Mouse (Mus musculus) lung, postnatal 0 days (tissue): ENCODE measurements at regions not wholly inside any gene's neighbourhood (a gene's known extent, or its start where the extent isn't known, plus 50 kb on each side); places are given as distances from the start of the nearest gene placed in this dataset.

Experiments
- CTCF ChIP-seq: IDR thresholded peaks from 2 replicates; pipeline ENCODE4 v1.5.1; 2016; ENCODE audit warnings: antibody characterized with exemption, mild to moderate bottlenecking
- EP300 ChIP-seq: IDR thresholded peaks from 2 replicates; pipeline ENCODE4 v1.6.1; 2016; ENCODE audit warnings: antibody characterized with exemption, mild to moderate bottlenecking, control low read depth

- no peak for TF ChIP-seq CTCF
- no peak for TF ChIP-seq EP300
Measured at GRCm38 (mm10) chr12:77529414-77529813, 291.5 kb downstream of the Fut8 start.
